Mouse (Mus musculus): Measurements from ENCODE around the gene Foxe3.
A peak's percentile ranks its signal among the peaks of the same experiment; 100 is the strongest.

The Foxe3 gene

DNA sequence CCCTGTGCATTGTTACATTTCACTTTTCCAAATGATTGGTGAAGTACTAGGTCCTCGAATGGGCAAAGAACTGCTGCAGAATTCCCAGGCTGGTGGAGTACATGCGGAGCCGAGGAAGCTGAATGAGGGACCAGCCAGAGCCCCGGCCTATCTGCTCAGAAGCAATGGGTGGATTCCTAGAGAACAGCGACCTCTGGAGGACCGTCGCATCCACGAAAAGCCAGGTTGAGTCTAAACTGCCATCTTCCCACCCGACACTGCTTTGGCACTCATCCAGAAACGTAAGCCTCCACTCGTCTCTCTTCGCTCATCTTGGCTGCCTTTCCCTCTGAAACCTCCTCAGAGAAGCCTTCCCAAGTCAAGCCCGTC lies 12.2 kb downstream of the Foxe3 start:
- DNase-seq: peak; percentile 68

- DNase-seq: no peak
Measured at GRCm38 (mm10) chr4:114912705-114913593, 12.9 kb downstream of the Foxe3 start.

DNA sequence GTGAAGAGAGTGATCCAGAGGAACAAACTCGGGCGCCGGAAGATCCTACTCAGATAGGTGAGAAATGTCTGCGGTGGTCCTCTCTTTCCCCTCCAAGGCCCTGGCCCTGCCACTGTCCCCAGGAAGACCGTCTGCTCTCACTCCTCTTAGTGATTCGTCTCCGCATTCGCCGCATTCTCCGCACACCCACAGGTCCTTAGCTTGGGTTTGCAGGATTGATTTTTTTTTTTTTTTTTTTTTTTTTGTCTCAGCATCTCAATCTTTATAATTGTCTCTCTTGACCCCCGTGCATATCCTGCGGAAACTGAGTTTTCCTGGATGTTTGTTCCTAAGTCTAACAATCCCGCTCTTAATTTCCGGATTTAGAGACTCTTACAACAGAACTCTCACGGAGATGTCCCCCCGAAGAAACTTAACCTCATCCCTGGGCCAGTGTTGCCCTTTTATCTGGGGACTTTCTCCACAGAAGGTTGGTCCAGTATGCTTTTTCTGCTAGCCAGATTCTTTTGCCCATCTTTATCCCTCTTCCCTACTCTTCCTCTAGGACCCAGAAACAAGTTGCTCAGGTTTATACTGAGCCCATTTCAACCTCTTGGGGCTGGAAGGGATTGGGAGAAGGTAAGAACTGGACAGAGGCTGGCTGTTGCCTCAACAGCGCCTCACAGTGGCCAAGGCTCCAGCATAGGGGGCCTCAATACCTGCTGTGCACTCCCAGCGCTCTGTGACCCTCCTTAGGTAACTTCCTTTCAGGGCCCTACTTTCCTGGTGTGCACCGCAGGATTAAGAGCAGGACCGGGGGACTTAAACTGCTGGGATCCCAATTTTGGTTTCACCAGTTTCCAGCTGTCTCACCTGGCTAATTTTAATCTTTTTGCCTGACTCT lies 16.0 kb downstream of the Foxe3 start:
- peak; percentile 32 for DNase-seq

- DNase-seq: peak; percentile 86
Measured at GRCm38 (mm10) chr4:114908829-114909601, 16.8 kb downstream of the Foxe3 start, which contains the start of gene Foxd2. Gene Foxd2 (minus strand): TSS chr4:114908873.

GRCm38 (mm10) chr4:114907951-114908828 lies 17.6 kb downstream of the Foxe3 start:
- DNase-seq: no peak

- DNase-seq: no peak
Measured at GRCm38 (mm10) chr4:114907056-114907917, 18.5 kb downstream of the Foxe3 start.

- no peak for DNase-seq
Measured at GRCm38 (mm10) chr4:114905969-114906680, 19.7 kb downstream of the Foxe3 start.

DNA sequence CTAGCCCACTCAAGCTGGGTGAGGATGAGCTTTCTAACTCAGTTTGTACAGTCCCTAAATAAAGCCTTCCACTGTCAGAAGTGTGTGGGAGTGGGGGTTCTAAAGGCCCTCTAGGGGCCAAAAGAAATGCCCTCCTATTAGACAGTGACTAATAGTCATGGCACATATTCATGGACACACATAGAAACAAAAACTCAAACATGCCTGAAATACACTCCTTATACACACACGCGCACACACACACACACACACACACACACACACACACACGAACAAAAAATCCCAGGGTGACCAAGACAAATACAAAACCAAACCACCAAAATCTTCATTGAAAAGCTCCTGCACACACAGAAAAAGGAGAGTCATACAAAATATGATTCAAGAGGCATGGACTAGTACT lies 20.3 kb downstream of the Foxe3 start:
- no peak for DNase-seq

DNA sequence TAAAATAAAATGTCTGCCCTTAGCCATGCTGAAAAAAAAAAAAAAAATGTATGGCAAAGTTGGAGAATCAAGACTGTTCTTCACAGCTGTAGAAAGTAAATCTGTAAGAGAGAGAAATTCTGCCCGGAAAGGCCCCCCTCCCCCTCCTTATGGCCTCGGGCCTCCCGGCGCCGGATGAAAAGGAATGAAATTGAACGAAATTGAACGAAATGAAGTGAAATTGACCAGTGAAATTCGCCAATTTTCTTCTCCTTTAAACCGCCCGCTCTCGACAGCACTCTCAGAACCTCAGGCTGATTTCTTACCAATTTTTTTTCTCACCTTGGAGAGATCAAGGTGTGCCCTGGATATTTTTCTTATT lies 22.4 kb downstream of the Foxe3 start:
- no peak for DNase-seq

DNA sequence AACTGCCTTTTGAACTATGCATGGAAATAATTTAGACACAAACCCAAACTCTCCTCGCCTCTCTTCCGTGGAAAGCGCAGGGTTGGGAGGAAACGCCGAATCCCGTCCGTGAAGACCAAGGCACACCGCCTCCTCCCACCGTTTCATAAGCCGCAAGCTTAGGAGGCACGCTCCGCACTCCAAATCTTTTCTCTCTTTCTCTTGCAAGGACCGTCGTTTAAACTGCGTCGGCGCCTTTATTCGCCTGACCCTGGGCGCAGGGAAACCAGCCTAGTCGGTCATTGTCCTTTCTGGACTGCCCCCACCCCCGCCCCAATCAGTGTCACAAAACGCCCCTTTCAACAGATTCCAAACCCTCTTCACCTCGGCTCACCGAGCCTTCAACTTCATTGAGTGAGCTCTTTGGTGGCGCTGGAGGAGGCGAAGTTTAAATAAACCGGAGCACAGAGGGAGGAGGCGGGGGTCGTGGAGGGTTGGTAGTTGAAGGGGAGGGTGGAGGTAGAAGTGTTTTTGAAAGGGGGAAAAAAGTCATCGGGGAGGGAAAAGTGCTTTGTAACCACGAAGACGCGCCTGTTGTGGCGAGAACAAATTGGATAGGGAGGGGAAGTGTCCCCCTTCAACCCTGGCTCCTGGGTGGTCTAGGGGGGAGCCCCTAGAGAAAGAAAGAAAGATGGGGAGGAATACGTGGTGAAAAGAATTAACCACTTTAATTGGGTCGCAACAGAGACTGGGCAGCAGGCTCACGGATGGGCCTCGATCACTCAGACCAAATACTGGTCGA lies 23.0 kb downstream of the Foxe3 start:
- DNase-seq: no peak

DNA sequence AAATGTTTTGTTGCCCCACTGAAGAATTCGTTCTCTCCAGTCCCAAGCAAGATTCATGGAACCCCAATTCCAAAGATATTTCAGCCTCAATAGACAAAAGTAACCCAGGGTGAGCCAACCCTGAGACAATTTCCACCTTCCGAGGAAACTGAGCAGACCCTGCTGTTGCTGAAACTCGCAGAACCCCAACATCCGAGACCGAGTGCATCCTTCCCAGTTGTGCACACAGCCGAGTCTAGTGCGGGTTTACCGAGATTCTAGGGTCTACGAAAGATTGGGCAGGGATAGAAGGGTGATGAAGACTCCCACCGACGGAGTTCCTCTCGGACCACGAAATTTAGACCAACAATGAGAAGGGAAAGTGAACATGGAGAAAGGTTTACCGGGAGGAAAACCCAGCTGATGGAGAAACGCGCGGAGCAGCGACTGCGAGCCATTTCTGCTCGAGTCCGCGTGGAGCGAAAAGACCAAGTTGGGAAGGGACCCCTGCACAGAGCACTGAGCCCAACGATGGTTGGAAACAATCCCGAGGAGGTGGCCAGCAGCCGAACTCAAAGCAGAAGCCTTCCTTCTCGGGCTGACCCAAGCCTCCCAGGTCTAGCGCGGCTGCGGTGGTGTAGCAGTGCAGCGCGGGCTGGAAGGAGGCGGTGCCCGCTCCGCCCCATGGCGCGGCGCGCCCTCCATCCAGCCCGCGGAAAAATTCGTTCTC lies 24.0 kb downstream of the Foxe3 start:
- DNase-seq: no peak

DNA sequence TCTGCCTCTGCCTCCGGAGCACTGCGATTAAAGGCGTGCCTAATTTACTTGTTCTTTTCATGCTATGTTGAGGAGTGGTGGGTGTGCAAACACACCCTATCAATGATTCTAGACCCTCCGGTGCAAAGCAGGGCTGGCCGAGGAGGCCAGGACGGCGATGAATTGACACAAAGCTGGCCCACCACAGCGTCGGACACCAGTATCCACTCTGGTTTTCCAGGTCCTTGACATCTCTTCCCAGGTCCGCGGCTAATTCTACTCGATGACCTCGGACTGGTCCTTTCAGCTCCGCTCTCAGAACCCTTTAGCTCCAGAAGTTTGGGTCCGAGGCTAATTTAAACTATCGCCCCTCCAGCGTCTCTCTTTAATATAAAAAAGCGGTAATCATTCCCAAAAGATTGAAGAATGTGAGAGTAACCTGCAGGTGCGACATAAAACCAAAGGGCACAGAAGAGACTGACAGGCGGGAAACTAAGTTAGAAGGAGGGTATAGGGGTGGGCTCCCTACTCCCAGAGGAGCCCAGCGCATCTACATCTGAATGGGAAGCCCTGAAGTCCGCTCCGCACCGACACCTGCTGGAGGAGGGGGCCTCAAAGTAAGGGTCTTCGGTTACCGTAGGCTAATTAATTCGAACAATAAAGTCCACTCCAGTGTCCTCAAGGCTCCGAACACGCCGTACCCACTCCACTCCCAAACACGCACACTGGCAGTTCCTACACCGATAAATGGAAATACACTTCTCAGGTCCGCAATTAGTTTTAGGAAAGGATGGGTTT lies 24.8 kb downstream of the Foxe3 start:
- no peak for DNase-seq

- DNase-seq: no peak
Measured at GRCm38 (mm10) chr4:114899885-114900284, 25.9 kb downstream of the Foxe3 start.

DNA sequence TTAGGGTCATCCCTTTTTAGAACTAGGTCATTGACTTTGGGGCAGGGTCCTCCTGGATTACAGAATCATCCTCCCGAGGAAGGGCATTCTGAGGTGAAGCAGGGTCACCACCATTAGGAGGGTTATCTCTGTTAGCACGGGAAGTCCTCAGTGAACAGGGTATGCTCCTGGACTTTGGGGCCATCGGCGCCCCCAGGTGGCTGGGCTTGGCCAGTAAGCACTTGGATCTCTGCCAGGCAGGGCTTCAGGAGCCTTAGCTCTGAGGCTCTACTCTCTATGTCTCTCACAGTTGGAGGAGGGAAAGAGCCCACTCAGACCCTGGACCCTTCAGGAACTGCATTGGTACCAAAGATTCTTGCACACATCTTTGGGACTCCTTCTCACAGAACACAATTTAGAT lies 28.0 kb downstream of the Foxe3 start:
- peak; percentile 64 for DNase-seq

DNA sequence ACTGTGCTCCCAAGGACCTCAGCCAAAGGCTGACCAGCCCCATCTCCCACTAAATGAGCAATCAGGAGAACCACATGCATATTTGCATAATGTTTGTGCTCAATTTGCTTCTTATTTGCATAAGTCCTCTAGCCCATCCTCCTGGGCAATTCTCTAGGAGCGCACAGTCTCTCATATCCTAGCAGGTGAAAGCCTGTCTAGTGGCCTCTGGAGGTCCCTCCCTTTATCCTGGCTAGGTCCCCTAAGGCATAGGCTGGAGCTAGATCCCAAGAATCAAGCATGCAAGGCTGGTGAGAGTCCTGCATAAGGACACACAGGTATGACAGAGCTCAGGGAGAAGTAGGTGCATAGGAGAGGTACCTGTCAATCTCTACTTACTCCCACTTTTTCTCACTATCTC lies 43.6 kb downstream of the Foxe3 start:
- DNase-seq: no peak

DNA sequence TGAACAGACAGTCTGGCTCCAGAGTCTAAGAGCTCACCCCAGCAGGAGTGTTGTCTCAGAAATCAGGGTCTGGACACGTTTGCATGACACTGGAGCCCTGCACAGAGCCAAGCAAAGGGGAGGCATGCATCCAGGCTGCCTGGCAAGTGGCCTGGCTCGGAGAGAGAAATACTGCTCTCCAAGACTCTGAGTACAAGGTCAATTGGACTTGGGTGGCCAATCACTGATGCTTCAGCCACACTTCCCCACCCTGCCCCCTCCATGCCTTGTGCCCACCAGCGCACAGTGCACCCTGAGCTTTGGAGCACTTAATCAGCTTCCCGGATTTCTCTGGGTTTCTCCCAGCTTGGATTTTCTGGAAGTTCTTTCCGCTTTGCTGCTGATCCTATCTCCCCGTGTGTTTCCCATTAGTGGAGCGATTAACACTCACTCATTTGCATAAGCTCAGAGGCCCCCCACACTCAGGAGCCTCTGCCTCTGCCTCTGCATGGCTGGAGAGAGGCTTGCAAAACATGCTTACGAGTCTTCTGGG lies 49.3 kb downstream of the Foxe3 start:
- DNase-seq: no peak
